Mouse (Mus musculus): ENCODE data around the gene Pars2. TPM values are rescaled to one million over a fixed set of nuclear protein-coding genes. Genes with fewer than 3 reads are reported as not detected.

Pars2 gene
- polyA plus RNA-seq (2012; rRNA removed): 14.3 and 14.6 TPM in 2 replicates
- polyA plus RNA-seq (2014; fragmentation: Nextera tagmentation; extraction: Ambion mirVana): 14.0 and 14.2 TPM in 2 replicates

DNA sequence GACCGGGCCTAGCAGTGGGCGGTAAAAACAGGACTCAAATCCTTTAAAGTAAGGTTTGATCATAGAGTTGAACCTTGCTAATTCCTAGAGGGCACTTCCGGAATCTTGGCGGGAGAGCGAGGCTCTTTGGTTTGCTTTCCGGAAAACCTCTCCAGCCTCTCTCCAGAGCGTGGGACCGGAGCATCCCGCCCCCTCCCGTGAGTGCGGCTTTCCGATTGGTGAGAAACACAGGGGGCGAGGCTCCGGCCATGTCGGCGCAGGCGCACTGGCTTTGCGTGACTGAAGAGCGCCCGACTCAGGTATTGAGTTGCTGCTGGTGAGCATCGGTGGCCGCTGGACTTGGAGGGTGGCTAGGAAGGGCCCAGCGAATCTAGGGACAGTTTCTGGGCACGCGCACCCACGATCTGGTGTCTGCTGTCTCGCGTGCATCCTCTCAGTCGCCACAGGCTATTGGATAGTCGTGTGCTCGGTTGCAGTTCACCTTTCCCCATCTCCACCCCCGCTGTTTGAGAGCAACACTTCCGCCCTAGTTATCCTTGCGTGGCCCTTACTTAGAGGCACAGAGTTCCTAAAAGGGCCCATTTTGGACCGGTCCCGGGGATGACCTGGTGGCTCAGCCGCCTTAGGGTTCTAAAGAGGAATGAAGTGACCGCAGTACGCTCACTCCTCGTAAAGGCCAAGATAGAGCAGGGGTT, at the start of gene Pars2:
Pars2 (plus strand) TSS at position 237 of the 695 bp plus-strand sequence.
- peak; percentile 86; the same call in 1 of the 2 replicates for TF ChIP-seq POLR2A (IDR thresholded peaks at IDR 0.05; ENCODE audit: borderline replicate concordance, extremely low read depth, insufficient read depth, insufficient read length)
- 2% methylated on average over 40 of the region's 40 CpGs for WGBS
- Histone ChIP-seq H3K36me3 (ENCODE audit: control insufficient read depth, insufficient read depth, low read length) (peaks cover 28% of the 10 kb centered on the region), H3K9me3 (ENCODE audit: control insufficient read depth, low read length) (no peaks in the 10 kb centered on the region), H3K27me3 (ENCODE audit: control insufficient read depth, insufficient read depth, low read length) (no peaks in the 10 kb centered on the region), H3K4me2 (replicated peaks; ENCODE audit: low read depth, low read length, severe bottlenecking) (peak within 1 kb of the TSS; percentile 87), H3K27ac (replicated peaks; ENCODE audit: low read depth, low read length) (peak within 1 kb of the TSS; percentile 61; the same call in 1 of the 2 replicates), H3K4me1 (ENCODE audit: control insufficient read depth, insufficient read depth, low read length) (peaks cover 7% of the 10 kb centered on the region), H3K9ac (ENCODE audit: low read depth, low read length, severe bottlenecking) (peak within 1 kb of the TSS; percentile 78), H3K4me3 (replicated peaks; ENCODE audit: low read length) (peak within 1 kb of the TSS; percentile 57)
- peak; percentile 98 for ATAC-seq (ENCODE audit: low FRiP score, low read depth)
- peak; percentile 98 for DNase-seq (ENCODE audit: low spot score)

DNA sequence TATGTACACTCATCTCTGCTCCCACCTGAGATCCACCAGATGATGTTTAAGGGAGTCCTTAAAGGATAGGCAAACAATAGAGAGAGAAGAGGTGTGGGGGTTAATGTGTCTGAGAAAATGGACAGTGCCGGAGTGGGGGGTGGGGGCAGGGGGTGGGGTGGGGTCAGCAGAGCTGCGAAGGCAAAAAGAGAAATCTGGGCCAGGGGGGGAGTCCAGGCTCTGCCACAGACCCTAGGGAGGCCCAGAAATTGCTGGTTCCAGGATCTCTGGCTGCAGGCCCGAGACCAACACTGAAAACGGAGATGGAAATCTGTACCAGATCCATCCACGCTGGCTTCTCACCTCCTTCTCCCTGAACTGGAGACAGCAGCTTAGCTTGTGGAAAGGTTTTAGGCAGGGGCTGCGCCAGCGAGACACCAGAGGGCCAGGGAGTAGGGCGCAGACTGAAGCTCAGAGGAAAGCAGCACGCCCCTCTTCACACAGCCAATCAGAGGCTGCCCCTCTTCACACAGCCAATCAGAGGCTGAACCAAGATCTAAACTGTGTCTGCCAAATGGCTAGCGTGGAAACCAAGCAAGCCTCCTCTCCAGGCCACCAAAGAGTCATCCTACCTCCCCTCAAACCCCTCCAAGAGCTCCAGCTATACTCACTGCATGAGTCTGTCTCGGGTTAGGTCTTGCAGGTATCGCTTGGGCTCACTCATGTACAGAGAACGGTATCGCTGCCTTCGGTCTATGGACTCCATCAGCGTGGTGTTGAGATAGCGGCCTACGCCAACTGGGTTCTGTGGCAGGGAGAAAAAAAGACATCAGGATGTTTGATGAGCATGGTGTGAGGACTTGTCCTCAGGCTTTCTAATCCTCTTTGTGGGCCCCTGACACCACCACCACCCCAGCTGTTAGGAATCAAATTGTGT, 44.0 kb upstream of the Pars2 start:
- Histone ChIP-seq H3K9me3 (ENCODE audit: control insufficient read depth, low read length) (peaks cover 4% of the 10 kb centered on the region; the same call in 1 of the 2 replicates), H3K27ac (replicated peaks; ENCODE audit: low read depth, low read length) (no peak overlapping the region), H3K36me3 (ENCODE audit: control insufficient read depth, insufficient read depth, low read length) (no peaks in the 10 kb centered on the region), H3K27me3 (ENCODE audit: control insufficient read depth, insufficient read depth, low read length) (no peaks in the 10 kb centered on the region), H3K4me3 (replicated peaks; ENCODE audit: low read length) (peak overlapping the region; percentile 7; the same call in 1 of the 2 replicates), H3K4me1 (ENCODE audit: control insufficient read depth, insufficient read depth, low read length) (peaks cover 6% of the 10 kb centered on the region; the same call in 1 of the 2 replicates), H3K4me2 (replicated peaks; ENCODE audit: low read depth, low read length, severe bottlenecking) (peak overlapping the region; percentile 29), H3K9ac (ENCODE audit: low read depth, low read length, severe bottlenecking) (no peak overlapping the region)
- DNase-seq (ENCODE audit: low spot score) (peak; percentile 22), ATAC-seq (ENCODE audit: low FRiP score, low read depth) (peak; percentile 92)
- TF ChIP-seq POLR2A (IDR thresholded peaks at IDR 0.05; ENCODE audit: borderline replicate concordance, extremely low read depth, insufficient read depth, insufficient read length): no peak
- WGBS: 39% methylated on average over 18 of the region's 18 CpGs

DNA sequence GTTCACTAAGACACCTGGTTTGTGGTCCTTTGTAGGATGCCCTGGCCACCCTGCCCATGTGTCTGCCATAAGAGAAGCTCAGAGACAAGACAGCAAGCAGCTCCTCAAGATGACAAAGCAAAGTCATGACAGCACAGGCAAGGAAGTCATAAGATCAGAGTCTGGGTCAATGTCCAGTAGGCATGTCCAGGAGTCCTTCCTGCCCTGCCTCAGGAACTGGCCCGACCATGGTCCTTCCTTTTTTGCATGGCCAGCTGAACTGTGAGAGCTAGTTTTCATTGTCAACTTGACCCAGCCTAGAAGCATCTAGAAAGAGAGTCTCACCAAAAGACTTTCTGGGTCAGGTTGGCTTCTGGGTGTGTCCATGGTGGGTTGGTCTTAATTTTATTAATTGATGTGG, 43.0 kb upstream of the Pars2 start:
- WGBS: 83% methylated on average over 1 of the region's 1 CpGs
- no peak overlapping the region for H3K4me3 ChIP-seq (replicated peaks; ENCODE audit: low read length)
- peaks cover 6% of the 10 kb centered on the region; the same call in 1 of the 2 replicates for H3K4me1 ChIP-seq (ENCODE audit: control insufficient read depth, insufficient read depth, low read length)
- no peaks in the 10 kb centered on the region for H3K36me3 ChIP-seq (ENCODE audit: control insufficient read depth, insufficient read depth, low read length)
- no peak overlapping the region for H3K9ac ChIP-seq (ENCODE audit: low read depth, low read length, severe bottlenecking)
- no peaks in the 10 kb centered on the region for H3K27me3 ChIP-seq (ENCODE audit: control insufficient read depth, insufficient read depth, low read length)
- H3K4me2 ChIP-seq (replicated peaks; ENCODE audit: low read depth, low read length, severe bottlenecking): no peak overlapping the region
- no peak overlapping the region for H3K27ac ChIP-seq (replicated peaks; ENCODE audit: low read depth, low read length)
- H3K9me3 ChIP-seq (ENCODE audit: control insufficient read depth, low read length): peaks cover 4% of the 10 kb centered on the region; the same call in 1 of the 2 replicates
- no peak for TF ChIP-seq POLR2A (IDR thresholded peaks at IDR 0.05; ENCODE audit: borderline replicate concordance, extremely low read depth, insufficient read depth, insufficient read length)
- ATAC-seq (ENCODE audit: low FRiP score, low read depth): no peak
- no peak for DNase-seq (ENCODE audit: low spot score)

DNA sequence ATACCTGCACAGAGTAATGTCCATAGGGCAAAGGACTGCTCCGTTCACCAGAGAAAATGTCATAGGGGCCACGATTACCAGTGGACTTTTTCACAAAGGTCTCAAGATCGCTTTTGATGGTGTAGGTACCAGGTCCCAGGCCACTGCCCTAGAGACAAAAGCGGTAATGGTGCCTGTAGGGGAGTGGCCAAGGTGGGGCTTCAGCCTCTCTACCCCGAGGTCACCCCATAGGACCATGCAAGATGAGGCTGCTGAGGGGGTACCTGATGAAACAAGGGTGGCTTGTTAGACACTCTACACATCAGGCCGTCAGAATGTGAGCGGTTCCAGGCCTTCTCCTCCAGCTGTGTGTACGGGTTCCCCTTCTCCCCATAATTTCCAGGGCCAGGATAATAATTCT, 37.8 kb upstream of the Pars2 start:
- TF ChIP-seq POLR2A (IDR thresholded peaks at IDR 0.05; ENCODE audit: borderline replicate concordance, extremely low read depth, insufficient read depth, insufficient read length): no peak
- Histone ChIP-seq H3K9me3 (ENCODE audit: control insufficient read depth, low read length) (peaks cover 3% of the 10 kb centered on the region; the same call in 1 of the 2 replicates), H3K4me3 (replicated peaks; ENCODE audit: low read length) (no peak overlapping the region), H3K27me3 (ENCODE audit: control insufficient read depth, insufficient read depth, low read length) (no peaks in the 10 kb centered on the region), H3K36me3 (ENCODE audit: control insufficient read depth, insufficient read depth, low read length) (no peaks in the 10 kb centered on the region), H3K4me2 (replicated peaks; ENCODE audit: low read depth, low read length, severe bottlenecking) (no peak overlapping the region), H3K4me1 (ENCODE audit: control insufficient read depth, insufficient read depth, low read length) (peaks cover 4% of the 10 kb centered on the region; the same call in 1 of the 2 replicates), H3K9ac (ENCODE audit: low read depth, low read length, severe bottlenecking) (0 out of 2 replicates have a peak overlapping the region, but pooled peaks have one; percentile 12), H3K27ac (replicated peaks; ENCODE audit: low read depth, low read length) (no peak overlapping the region)
- WGBS: 73% methylated on average over 8 of the region's 8 CpGs
- ATAC-seq (ENCODE audit: low FRiP score, low read depth) (no peak), DNase-seq (ENCODE audit: low spot score) (no peak)

- H3K27me3 ChIP-seq (ENCODE audit: control insufficient read depth, insufficient read depth, low read length): no peaks in the 10 kb centered on the region
- H3K27ac ChIP-seq (replicated peaks; ENCODE audit: low read depth, low read length): no peak overlapping the region
- H3K9me3 ChIP-seq (ENCODE audit: control insufficient read depth, low read length): no peaks in the 10 kb centered on the region
- H3K4me2 ChIP-seq (replicated peaks; ENCODE audit: low read depth, low read length, severe bottlenecking): no peak overlapping the region
- TF ChIP-seq POLR2A (IDR thresholded peaks at IDR 0.05; ENCODE audit: borderline replicate concordance, extremely low read depth, insufficient read depth, insufficient read length): no peak
- DNase-seq (ENCODE audit: low spot score) (no peak), ATAC-seq (ENCODE audit: low FRiP score, low read depth) (no peak)
- H3K4me1 ChIP-seq (ENCODE audit: control insufficient read depth, insufficient read depth, low read length): peaks cover 4% of the 10 kb centered on the region; the same call in 1 of the 2 replicates
- H3K9ac ChIP-seq (ENCODE audit: low read depth, low read length, severe bottlenecking): no peak overlapping the region
- H3K4me3 ChIP-seq (replicated peaks; ENCODE audit: low read length): no peak overlapping the region
- 75% methylated on average over 3 of the region's 3 CpGs for WGBS
- H3K36me3 ChIP-seq (ENCODE audit: control insufficient read depth, insufficient read depth, low read length): no peaks in the 10 kb centered on the region
Observed at GRCm38 (mm10) chr4:106613560-106613959, 37.3 kb upstream of the Pars2 start.
